Comparison of ENCODE assay signal across 22 mouse cellular contexts in the genomic region with DNA sequence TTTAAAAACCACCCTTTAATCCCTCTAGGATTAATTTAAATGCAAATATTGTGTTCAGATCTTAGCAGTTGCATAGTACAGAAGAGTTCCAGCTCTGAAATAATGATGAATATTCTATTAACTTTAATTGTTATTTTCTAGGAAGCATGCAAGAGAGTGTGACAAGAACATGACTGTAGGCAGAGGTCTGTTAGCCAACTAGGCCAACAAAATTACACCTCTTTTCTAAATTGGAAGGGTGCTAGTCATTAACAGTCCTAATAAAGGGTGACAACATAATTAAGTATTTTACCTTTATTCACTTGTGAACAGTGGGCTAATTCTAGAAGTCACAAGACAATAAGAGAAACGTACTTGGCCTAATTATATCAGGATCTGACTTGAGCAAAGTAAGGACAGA.
DNase-seq lines count a peak whose midpoint lies in the region; ATAC-seq and TF ChIP-seq lines count a peak whose summit lies in the region.
"Had no signal": no experiment of that assay in that cellular context is flagged by ENCODE, and none has a peak within 500 bp of the region (broad histone marks: within the 10 kb centered on the region; RNA-seq: fewer than 3 reads in every experiment).

No protein-coding gene starts in this region.

- no peak for DNase-seq in forebrain, embryonic 10.5 days (ENCODE audit: extremely low spot score, low spot score)
- DNase-seq in brain, adult 2 months (ENCODE audit: low read depth, low spot score) = peak; percentile 1
- DNase-seq in kidney, adult 2 months = no peak
- DNase-seq: adrenal gland, adult 8-10 months; adrenal gland, postnatal 14 days; adrenal gland, postnatal 36 days; B cell, adult 2 months; cerebellum, adult 11-12 months; cerebellum, adult 2 months; cerebellum, adult 9-10 months; cerebellum, postnatal 10 days; cerebellum, postnatal 25 days had no signal

- no peak for TF ChIP-seq CTCF in kidney, adult 2 months (conservative IDR thresholded peaks at IDR 0.05; ENCODE audit: insufficient read depth, insufficient read length, low read depth, low read length)

- H3K9ac ChIP-seq in forebrain, embryonic 13.5 days = no peak overlapping the region
- H3K9ac ChIP-seq in forebrain, embryonic 15.5 days (replicated peaks) = no peak overlapping the region
- no peak overlapping the region for H3K9ac ChIP-seq in forebrain, embryonic 12.5 days
- H3K9ac ChIP-seq: embryonic facial prominence, embryonic 12.5 days had no signal

- ATAC-seq in forebrain, embryonic 13.5 days = peak; percentile 58
- ATAC-seq in forebrain, embryonic 15.5 days (replicated peaks) = peak; percentile 78
- ATAC-seq in forebrain, embryonic 12.5 days (ENCODE audit: low FRiP score) = no peak
- ATAC-seq: activated CD4-positive, CD25-positive, alpha-beta regulatory T cell, adult 4 months; CD4-positive, CD25-positive, alpha-beta regulatory T cell, adult 4 months; Patski had no signal

- no peak overlapping the region for H3K4me3 ChIP-seq in forebrain, embryonic 13.5 days
- no peak overlapping the region for H3K4me3 ChIP-seq in forebrain, embryonic 10.5 days
- H3K4me3 ChIP-seq in forebrain, embryonic 15.5 days = no peak overlapping the region
- no peak overlapping the region for H3K4me3 ChIP-seq in forebrain, embryonic 12.5 days (replicated peaks)
- H3K4me3 ChIP-seq in kidney, adult 2 months (ENCODE audit: insufficient read depth, low read depth, low read length) = no peak overlapping the region
- H3K4me3 ChIP-seq: embryonic facial prominence, embryonic 10.5 days; embryonic facial prominence, embryonic 12.5 days had no signal

- H3K4me1 ChIP-seq in forebrain, embryonic 13.5 days = no peaks in the 10 kb centered on the region
- no peaks in the 10 kb centered on the region for H3K4me1 ChIP-seq in forebrain, embryonic 10.5 days
- H3K4me1 ChIP-seq in forebrain, embryonic 15.5 days = no peaks in the 10 kb centered on the region
- H3K4me1 ChIP-seq in forebrain, embryonic 12.5 days = no peaks in the 10 kb centered on the region
- H3K4me1 ChIP-seq in kidney, adult 2 months (ENCODE audit: control insufficient read depth, insufficient read depth, low read length) = no peaks in the 10 kb centered on the region
- H3K4me1 ChIP-seq: embryonic facial prominence, embryonic 10.5 days; embryonic facial prominence, embryonic 12.5 days had no signal

- WGBS in forebrain, embryonic 13.5 days = 16% methylated on average over 1 of the region's 1 CpGs
- 49% methylated on average over 1 of the region's 1 CpGs for WGBS in forebrain, embryonic 10.5 days
- WGBS in forebrain, embryonic 15.5 days = 15% methylated on average over 1 of the region's 1 CpGs
- 36% methylated on average over 1 of the region's 1 CpGs for WGBS in forebrain, embryonic 12.5 days
- WGBS in kidney, adult 2 months = 53% methylated on average over 1 of the region's 1 CpGs

- H3K27me3 ChIP-seq in forebrain, embryonic 13.5 days = no peaks in the 10 kb centered on the region
- H3K27me3 ChIP-seq in forebrain, embryonic 10.5 days (ENCODE audit: poor library complexity, severe bottlenecking) = no peaks in the 10 kb centered on the region
- H3K27me3 ChIP-seq in forebrain, embryonic 15.5 days = no peaks in the 10 kb centered on the region
- H3K27me3 ChIP-seq in forebrain, embryonic 12.5 days = no peaks in the 10 kb centered on the region
- H3K27me3 ChIP-seq in kidney, adult 2 months (replicated peaks; ENCODE audit: control insufficient read depth, insufficient read depth, low read length) = no peaks in the 10 kb centered on the region
- H3K27me3 ChIP-seq: CH12.LX; embryonic facial prominence, embryonic 12.5 days; Patski had no signal

- no peaks in the 10 kb centered on the region for H3K36me3 ChIP-seq in forebrain, embryonic 13.5 days (ENCODE audit: poor library complexity, severe bottlenecking)
- H3K36me3 ChIP-seq in forebrain, embryonic 10.5 days (replicated peaks) = no peaks in the 10 kb centered on the region
- no peaks in the 10 kb centered on the region for H3K36me3 ChIP-seq in forebrain, embryonic 15.5 days
- no peaks in the 10 kb centered on the region for H3K36me3 ChIP-seq in forebrain, embryonic 12.5 days (replicated peaks)
- no peaks in the 10 kb centered on the region for H3K36me3 ChIP-seq in kidney, adult 2 months (ENCODE audit: control insufficient read depth, insufficient read depth, low read length)
- H3K36me3 ChIP-seq: embryonic facial prominence, embryonic 10.5 days; embryonic facial prominence, embryonic 12.5 days; G1E had no signal

- no peak overlapping the region for H3K27ac ChIP-seq in forebrain, embryonic 13.5 days
- no peak overlapping the region for H3K27ac ChIP-seq in forebrain, embryonic 10.5 days
- no peak overlapping the region for H3K27ac ChIP-seq in forebrain, embryonic 15.5 days (replicated peaks)
- no peak overlapping the region for H3K27ac ChIP-seq in forebrain, embryonic 12.5 days
- no peak overlapping the region for H3K27ac ChIP-seq in kidney, adult 2 months (ENCODE audit: insufficient read depth, low read depth, low read length)
- H3K27ac ChIP-seq: embryonic facial prominence, embryonic 10.5 days; embryonic facial prominence, embryonic 12.5 days had no signal

- no peak for TF ChIP-seq POLR2A in kidney, adult 2 months (IDR thresholded peaks at IDR 0.05; ENCODE audit: low read depth, low read length)

- H3K9me3 ChIP-seq in forebrain, embryonic 13.5 days (replicated peaks) = no peaks in the 10 kb centered on the region
- H3K9me3 ChIP-seq in forebrain, embryonic 10.5 days = no peaks in the 10 kb centered on the region
- H3K9me3 ChIP-seq in forebrain, embryonic 15.5 days = no peaks in the 10 kb centered on the region
- no peaks in the 10 kb centered on the region for H3K9me3 ChIP-seq in forebrain, embryonic 12.5 days
- H3K9me3 ChIP-seq: embryonic facial prominence, embryonic 10.5 days; embryonic facial prominence, embryonic 12.5 days; G1E had no signal

- H3K4me2 ChIP-seq in forebrain, embryonic 13.5 days = no peak overlapping the region
- no peak overlapping the region for H3K4me2 ChIP-seq in forebrain, embryonic 15.5 days (replicated peaks)
- no peak overlapping the region for H3K4me2 ChIP-seq in forebrain, embryonic 12.5 days
- H3K4me2 ChIP-seq: embryonic facial prominence, embryonic 12.5 days had no signal
